Mouse (Mus musculus) hindlimb bud, embryonic 11.5 days (tissue): ENCODE data around the gene Myo3b.
"Not testable (repeated sequence)": the region's sequence is repeated elsewhere in the genome, so short reads cannot be mapped to it uniquely, and the experiment has no call there.

Experiments
- DNase-seq: peaks from one replicate; pipeline ENCODE4 v3.0.0-alpha.2; 2012; ENCODE audit warnings: low read depth, low spot score; ENCODE audit errors: extremely low spot score

Gene Myo3b

DNA sequence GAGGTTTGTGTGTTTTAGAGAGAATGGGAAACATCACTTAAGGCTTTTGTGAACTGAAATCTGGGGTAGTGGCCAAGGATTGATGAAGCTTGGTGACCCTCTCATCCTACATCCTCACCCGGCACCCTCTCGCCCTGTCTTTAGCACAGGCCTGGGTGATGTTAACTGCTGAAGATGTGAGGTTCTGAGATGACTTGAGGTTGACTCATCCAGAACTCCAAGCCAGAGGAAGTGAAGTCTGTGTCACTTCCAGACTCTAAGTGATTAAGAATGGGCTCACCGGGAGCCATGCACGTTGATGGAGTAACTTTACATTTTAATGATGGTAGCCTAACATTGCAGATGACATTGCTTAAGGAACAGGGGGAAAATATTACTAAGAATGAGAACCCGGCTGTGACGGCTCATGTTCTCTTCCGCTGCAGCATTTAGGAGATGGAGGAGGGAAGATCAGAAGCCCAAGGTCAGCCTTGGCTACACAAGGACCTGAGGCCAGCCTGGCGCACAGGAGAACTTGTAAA is 143.3 kb downstream of the Myo3b start:
- DNase-seq: no peak

DNA sequence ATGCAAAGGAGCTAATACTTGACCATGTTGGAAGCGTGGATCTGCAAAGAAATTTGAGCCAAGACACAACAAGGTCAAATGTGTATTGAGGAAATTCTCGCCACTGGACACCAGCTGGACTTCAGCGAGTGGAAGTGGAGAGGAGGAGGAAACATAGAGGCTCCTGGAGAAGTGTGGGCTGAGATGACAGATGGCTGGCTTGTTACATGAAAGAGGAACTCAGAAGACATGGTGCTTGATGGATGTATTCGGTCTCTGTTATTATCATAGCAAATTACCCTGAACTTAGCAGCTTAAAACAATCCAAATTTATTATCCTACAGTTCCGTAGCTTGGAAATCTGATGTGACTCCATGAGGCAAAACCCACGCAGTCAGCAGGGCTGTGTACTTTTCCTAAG is 148.1 kb downstream of the Myo3b start:
- no peak for DNase-seq

DNA sequence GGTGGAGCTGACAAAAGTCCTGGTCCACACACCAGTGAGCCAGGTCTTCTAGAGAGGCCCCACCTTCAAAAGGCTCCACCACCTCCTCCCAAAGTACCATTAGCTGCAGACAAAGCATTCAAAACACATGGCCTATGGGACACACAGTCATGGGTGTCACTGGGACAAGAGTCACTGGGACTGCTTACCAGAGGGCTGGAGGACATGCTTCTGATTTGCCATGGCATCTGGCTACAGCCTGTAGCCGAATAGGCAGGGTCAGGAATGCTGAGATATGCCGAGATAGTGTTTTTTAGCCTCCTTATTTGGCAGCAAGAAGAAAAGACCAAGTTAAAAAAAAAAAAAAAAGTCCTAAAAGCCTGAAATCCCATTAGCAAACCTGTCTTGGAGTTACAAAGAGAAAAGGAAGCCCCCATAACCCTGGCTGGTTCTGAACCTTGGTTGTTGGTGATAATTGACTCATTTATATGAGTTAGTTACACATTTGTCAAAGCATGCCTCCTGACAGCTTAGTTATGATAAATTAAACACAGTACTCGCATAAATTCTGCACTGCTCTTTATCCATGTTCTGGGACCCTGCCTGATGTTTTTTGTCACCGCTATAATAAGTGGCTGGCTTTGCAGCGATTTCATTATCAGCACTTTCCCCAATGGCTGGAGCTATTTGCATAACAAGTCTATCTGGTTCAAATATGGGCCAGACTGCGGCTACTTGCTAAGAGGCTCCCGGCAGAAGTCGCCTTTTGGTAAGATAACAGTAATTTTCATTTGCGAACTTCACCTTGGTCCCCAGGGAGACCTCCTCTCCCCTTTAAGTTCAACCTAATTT is 156.7 kb downstream of the Myo3b start:
- DNase-seq: no peak

DNA sequence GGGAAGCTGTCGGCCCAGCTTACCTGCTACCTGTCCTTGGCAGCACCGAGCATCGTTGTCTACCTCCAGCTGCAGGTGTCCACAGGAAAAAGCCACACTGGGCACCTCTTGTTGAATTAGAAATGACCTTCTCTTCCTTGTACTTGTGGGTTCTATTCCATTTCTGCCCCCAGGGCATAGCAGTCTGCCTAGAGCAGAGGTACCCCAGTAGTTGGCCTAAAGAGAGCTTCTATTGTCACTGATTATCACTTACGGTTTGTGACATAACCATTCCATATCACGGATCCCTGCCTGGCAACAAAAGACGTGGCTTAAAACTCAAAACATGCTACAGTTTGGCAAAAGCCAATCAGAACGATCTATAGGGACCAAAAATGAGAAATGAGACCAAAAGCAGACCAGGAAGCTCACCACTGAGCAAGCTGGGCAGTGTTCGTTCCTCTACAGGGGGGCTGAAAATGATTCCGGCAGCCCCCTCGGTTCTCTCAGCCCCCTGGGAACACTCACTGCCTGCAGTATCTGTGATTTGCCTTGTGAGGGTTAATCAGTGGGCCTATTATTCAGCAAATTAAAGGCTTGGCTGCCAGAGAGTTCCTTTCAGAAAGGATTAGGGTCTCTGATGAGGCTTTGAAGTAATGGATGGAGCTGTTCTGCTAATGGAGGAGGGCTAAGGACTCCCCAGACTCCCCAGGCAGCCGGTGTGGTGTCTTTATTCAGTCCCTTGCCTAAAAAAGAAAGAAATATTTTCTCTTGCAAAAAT is 163.1 kb downstream of the Myo3b start:
- DNase-seq: no peak

DNA sequence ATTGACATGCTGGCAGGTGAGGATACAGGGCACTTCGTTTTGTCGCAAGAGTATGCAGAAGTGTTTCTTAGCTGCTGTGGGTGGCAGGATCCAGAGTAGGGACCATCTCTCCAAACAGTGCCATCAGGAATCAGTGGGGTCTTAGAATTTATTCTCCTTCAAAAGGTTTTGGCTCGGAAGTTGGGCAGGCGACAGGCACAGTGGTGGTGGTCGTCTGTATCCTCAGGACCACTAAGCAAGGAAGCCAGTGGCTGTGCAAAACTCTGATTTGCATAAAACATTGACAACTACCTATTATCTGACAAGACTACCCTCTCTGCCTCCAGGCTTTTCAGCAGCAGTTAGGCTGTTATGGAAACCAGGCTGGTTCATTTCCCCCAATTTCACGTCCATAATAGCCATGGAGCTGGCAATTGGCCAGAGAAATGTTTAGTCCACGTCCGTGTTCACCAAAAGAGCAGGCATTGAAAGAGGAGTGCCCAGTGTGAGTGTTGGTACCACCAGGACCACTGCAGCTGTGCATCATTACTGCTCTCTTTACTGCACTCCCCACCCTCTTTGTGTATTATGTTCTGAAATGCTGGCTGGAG is 163.7 kb downstream of the Myo3b start:
- DNase-seq: no peak

DNA sequence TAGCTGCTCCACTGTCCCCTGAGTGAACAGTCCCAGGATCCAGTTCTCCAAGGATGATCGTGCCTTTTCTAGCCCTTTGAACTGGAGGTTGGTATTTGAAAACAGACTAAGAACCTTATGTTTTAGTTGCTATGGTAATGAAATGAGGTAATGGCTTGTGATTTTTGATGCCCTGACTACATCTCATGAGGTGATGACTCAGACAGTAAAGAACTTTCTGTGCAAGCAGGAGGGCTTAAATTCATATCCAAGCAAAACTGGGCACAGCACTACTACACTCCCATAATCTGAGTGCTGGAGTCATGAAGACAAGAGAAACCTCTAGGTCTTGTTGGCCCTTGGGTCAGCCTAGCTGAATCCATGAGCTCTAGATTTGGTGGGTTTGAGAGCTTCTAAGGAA is 169.5 kb downstream of the Myo3b start:
- no peak for DNase-seq

DNA sequence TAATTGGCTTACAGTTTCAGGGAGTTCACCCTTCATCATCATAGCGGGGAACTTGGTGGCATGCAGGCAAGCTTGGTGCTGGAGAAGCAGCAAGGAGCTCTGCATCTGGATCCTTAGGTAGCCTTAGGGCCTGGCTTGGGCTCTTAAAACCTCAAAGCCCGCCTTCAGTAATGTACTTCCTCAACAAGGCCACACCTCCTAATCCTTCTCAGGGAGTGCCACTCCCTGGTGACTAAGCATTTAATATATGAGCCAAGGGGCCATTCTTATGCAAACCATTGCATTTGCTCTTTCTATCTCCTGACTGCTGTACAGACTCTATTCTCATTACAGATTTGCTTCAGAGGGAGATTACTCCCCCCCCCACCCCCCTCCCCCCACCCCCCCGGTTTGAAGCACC is 170.9 kb downstream of the Myo3b start:
- no peak for DNase-seq

DNA sequence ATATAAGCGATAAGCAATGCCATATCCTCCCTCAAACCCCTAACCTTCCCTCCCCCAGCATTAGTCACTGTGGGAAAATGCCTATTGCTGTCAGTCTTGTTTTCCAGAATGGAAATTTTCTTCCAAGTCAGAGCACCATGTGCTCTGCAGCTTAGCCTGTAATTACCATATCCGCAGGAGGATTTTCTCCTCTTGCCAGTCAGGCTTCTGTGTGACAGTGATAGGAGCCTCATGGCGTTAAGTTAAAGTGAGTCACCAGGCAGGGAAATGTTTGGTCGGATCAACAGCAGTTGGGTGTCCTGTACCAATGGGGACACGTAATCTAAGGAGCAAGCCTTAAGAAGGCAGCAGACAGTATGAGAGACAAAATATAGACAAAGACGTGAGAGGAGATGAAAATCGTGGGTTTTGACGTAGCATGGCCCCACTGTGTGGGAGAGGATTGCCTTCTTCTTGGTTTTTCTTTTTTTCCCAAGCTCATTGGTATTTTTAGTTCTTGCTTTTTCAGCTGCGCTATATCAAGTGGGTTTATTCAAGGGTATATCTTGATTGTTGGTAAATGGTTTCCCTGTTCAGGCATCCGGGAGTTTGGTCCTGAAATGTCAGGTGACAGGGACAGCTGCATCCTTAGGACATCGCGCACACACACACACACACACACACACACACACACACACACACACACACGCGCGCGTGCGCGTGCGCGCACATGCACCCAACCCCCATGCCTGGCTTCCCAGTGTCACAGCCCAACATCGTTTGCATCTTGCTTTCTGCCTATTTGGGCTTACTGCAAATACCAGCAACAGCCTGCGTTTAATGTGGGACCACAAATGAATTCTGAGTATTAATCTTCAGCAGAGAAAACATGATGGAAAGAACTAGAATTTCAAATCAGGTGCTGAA is 171.8 kb downstream of the Myo3b start:
- DNase-seq: no peak

DNA sequence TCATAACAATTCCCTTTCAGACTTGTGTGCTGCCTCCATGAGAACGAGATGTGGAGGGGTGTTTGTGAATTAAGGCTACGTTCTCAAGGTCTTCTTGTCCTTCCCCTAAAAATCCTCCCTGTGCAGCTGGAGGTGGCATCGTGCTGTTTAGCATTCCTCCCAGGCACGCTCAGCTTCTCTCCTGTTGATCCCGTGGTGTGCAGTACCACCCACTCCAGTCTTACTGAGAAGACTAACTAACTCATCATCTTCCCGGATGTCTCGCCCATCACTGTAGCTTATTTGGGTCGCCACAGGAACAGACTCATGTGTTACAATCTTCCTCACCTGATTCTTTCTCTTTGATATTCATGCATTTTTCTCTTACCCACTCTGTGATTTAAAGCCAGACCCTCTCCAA is 175.5 kb downstream of the Myo3b start:
- no peak for DNase-seq

DNA sequence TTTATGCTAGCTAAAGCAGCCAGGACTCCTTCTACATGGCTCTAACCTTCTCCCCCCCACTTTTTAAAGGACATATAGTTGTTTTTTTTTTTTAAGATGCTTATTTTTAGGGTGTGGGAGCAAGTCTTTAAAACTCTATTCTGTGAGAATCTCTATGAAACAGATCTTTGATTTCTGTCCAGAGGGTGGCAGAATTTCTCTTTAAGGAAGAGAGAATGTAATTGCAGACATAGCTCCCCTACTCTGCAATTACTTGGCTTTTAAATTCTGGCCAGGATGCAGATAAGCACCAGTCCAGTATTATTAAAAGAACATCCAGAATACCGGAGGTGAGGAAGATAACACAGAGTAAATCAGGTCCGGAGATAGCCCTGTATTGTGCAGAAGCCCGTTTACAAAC is 178.9 kb downstream of the Myo3b start:
- DNase-seq: no peak

DNA sequence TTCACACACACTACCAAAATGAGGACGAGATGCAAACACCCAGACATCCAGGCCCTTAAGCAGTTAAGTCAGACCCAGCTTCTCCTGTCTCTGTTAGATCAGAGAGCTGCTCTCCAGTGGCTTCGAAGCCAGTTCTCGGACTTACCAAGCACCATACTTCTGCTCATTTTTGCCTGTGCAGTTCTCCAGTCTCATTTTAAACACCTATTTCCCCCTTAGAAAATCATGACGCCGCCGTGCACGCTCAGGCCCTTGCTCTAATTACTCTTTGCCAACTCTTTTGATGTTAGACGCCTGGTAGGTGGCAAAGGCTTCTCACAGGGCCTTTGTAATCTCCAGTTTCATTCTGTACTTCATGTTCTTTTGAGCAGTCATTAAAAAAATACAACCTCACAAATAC is 179.5 kb downstream of the Myo3b start:
- DNase-seq: peak; percentile 10

DNA sequence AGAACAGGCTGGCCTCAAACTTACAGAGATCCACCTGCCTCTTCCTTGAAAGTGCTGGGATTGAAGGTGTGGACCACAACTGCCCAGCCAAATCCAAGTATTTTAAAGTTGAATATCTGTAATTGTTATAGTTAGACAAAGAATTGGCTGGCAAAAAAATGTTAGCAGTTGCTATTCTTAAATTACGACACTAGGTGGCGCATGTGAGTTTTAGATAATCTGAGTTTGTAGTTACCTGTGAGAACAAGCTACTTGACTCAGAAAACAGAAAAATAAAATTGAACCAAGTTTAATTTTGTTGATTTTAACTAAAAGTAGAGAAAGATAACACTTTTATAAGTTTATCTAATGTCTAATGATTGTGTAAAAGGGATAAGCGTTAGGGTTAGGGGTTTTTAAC is 187.8 kb downstream of the Myo3b start:
- DNase-seq: peak; percentile 42

DNA sequence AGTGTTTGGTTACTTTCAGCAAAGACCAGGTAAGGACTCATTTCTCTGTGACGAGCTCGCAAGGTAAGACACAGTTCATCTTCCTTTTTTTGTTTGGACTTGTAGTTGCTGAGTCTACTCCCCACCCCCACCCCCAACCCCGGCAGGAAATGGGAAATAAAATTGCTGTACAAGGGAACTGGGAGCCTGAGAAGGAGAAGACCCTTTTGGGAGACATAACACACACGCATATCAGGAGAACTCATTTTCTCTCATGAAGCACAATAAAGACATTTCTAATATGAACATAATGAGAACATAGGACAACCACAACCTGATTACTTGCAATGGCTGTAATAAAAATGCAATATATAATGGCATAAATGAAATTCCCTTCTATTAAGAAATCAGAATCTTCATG is 195.5 kb downstream of the Myo3b start:
- DNase-seq: not testable (repeated sequence)

DNA sequence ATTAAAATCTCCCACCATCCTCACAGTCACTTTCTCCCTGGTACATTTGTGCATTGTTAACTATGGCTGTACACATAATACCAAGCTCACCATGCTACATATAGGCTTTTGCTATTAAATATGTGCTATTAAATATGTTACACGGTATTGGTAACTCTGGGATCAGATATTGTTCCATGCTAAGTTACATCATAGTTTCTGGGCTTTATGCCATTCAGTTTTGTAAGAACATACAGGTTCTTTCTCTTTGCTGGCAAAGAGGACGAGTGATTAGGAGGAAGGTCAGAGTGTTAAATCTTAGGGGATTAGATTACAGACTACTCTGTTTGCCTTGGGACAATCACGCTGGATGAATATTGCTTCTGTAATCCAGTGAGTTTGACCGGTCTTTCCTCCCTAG is 207.1 kb downstream of the Myo3b start:
- no peak for DNase-seq

DNA sequence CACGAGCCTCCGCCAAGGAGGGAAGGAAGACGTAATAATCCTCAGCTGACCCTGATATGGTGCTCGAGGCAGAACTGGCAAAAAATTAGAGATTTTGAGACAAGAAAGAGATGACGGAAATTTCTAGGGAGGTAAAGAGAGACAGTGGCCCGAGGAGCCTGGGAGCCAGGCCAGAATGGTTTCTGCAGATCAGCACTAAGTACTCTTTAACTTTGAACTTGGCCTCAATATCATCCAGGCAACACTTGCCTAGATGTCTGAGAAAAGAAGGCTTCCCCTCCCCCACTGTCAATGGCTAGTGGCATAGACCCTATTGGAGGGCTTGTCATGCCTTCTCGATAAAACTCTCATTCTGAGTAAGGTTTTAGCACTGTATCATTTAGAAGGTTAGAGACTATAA is 209.7 kb downstream of the Myo3b start:
- DNase-seq: no peak

DNA sequence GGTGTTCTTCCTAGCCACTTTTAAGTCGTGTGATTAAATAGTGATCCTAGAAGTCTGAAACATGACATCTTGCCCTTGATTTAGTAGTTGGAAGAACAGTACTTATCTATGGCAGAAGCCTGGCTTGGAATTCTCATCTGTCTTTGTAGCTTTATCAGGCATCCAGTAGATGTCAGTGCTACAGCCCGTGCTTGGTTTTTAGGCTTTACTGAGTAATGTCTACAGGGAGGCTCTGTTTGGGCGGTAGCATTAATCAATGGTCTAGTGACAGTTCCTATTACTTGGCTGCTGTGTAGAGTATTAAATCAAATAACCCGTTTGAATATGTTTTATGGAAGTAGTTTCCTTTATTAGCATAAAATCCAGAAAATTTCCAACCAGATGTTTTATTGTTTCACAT is 210.9 kb downstream of the Myo3b start:
- DNase-seq: no peak

DNA sequence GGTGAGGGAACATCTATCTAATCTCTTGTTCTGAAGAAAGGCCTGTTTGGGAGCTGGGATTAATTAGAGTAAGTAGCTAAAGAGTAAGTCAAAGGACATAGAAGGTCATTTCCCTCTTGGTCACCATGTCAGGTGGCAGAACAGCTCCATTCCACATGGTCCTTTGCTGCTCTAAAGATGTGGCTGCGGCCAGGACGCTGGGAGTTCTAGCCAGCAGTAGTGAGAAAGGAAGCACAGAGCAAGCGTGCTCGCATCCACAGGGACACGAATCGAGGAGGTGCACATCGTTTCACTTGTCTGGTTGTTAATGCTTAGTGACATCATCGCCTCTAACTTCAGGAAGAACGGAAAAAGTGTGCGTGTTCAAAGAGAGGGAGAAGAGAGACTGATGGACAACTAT is 212.3 kb downstream of the Myo3b start:
- DNase-seq: no peak

DNA sequence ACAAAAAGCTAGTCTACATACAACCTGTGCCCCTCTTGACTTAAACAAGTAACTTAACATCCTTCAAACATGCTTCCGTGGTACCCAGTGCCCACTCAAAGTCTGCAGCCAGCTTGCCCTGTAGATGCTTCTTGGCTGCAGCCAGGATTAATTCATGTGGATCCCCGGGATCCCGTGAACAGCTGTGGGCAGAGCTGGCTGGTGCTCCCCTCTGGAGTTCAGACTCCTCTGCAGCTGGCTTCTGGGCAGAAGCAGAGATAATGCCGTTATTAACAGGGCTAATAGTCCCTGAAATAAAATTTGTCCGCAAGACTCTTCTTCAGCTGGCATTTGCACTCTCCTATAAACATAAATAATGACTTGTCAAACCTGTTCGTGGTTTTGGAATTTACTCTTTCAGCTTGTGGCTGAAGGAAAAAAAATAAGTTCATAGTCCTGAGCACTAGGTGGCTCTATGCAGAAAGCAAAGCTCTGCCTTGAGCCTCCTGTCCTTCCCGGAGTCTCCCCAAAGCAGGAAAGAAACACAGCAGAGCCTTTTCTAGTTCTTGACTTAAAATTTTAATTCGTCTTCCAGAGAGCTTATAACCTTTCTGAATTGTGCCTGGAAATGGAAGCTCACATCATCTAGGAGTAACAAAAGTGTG is 220.6 kb downstream of the Myo3b start:
- no peak for DNase-seq

DNA sequence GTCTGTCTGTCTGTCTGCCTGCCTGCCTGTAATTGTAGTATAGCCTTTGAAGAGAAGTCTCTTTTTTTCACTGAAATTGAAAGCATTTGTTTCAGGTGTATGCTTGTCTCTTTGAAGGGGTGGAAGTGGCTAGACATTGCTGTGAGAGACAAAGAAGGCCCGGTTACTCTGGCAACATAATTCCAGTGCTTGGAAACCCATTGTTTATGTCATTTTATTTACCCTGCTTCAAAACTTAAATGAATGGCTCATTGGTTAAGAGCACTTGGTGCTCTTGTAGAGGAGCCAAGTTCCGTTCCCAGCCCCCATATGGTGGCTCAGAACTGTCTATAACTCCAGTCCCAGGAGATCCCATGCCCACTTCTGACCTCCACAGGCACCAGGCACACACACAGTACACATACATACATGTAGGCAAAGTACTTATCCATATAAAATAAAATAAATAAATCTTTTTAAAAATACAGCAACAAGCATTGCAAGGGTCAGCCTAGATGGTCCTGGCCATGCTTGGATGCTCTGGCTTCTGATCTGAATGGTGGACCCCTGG is 221.8 kb downstream of the Myo3b start:
- DNase-seq: no peak
